Mouse (Mus musculus): ENCODE measurements around the gene Kcnk7. TPM values are rescaled to one million over a fixed set of nuclear protein-coding genes. Genes with fewer than 3 reads are reported as not detected.

Kcnk7 gene
- polyA plus RNA-seq, 1 experiment from 2014 or later, result 0.50 TPM

DNA sequence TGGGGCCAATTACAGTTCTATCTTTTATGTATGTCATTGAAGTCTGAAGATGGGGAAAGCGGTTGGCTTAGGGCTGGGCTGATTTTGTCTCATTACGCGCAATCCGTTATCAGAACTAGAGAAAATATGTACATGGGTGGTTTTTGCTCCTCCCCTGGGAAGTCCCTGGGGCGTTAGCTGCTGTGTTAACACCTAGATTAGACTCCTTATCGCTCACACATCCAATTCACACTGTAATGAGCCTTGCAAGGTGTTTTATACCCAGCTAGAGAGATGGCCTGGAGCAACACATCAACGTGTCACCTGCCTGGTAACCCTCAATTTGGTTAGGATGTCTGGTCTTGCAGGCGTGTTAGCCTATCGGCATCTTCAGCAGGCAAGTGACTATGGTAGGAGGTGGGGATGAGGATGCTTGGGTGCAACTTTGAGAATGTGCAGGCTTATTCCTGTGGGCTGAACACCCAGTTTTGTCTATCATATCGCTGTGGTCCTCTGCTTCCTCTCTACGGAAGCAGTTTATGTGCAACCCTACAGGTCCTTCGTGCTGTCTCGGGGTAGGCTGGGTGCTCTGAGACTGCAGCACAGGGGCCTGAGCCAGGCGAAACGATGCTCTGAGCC lies 22.9 kb downstream of the Kcnk7 start:
- ATAC-seq (ENCODE audit: low read depth), result no peak
- Histone ChIP-seq H3K4me1 (replicated peaks; ENCODE audit: control insufficient read depth, insufficient read depth, low read length) (peaks cover 55% of the 10 kb centered on the region), H3K36me3 (ENCODE audit: control insufficient read depth, insufficient read depth, low read length) (0 out of 2 replicates have a peak, but pooled peaks cover 2% of the 10 kb centered on the region), H3K27ac (ENCODE audit: low read length) (peak overlapping the region; percentile 66), H3K4me2 (ENCODE audit: low read depth, low read length) (peak overlapping the region; percentile 94), H3K4me3 (ENCODE audit: low read length) (peak overlapping the region; percentile 87), H3K9ac (ENCODE audit: low read length) (peak overlapping the region; percentile 57), H3K27me3 (ENCODE audit: control insufficient read depth, insufficient read depth, low read depth, low read length) (no peaks in the 10 kb centered on the region), H3K9me3 (ENCODE audit: control insufficient read depth, low read length) (no peaks in the 10 kb centered on the region)
- 63% methylated on average over 15 of the region's 15 CpGs for WGBS

- H3K27me3 ChIP-seq (ENCODE audit: control insufficient read depth, insufficient read depth, low read depth, low read length), result no peaks in the 10 kb centered on the region
- H3K9ac ChIP-seq (ENCODE audit: low read length), result peak overlapping the region; percentile 96
- peak overlapping the region; percentile 66 for H3K27ac ChIP-seq (ENCODE audit: low read length)
- ATAC-seq (ENCODE audit: low read depth), result no peak; the same call in 1 of the 2 replicates
- peak overlapping the region; percentile 94 for H3K4me2 ChIP-seq (ENCODE audit: low read depth, low read length)
- H3K9me3 ChIP-seq (ENCODE audit: control insufficient read depth, low read length), result no peaks in the 10 kb centered on the region
- WGBS, result 2% methylated on average over 14 of the region's 14 CpGs
- 0 out of 2 replicates have a peak, but pooled peaks cover 2% of the 10 kb centered on the region for H3K36me3 ChIP-seq (ENCODE audit: control insufficient read depth, insufficient read depth, low read length)
- H3K4me1 ChIP-seq (replicated peaks; ENCODE audit: control insufficient read depth, insufficient read depth, low read length), result peaks cover 55% of the 10 kb centered on the region
- H3K4me3 ChIP-seq (ENCODE audit: low read length), result peak overlapping the region; percentile 87
Measured at GRCm38 (mm10) chr19:5727701-5728100, 23.5 kb downstream of the Kcnk7 start.

- H3K9me3 ChIP-seq (ENCODE audit: control insufficient read depth, low read length), result no peaks in the 10 kb centered on the region
- peaks cover 55% of the 10 kb centered on the region for H3K4me1 ChIP-seq (replicated peaks; ENCODE audit: control insufficient read depth, insufficient read depth, low read length)
- 6% methylated on average over 37 of the region's 37 CpGs for WGBS
- H3K4me3 ChIP-seq (ENCODE audit: low read length), result peak overlapping the region; percentile 87
- peak overlapping the region; percentile 90 for H3K27ac ChIP-seq (ENCODE audit: low read length)
- H3K4me2 ChIP-seq (ENCODE audit: low read depth, low read length), result peak overlapping the region; percentile 94
- peak; percentile 13 for ATAC-seq (ENCODE audit: low read depth)
- peak overlapping the region; percentile 96 for H3K9ac ChIP-seq (ENCODE audit: low read length)
- no peaks in the 10 kb centered on the region for H3K36me3 ChIP-seq (ENCODE audit: control insufficient read depth, insufficient read depth, low read length)
- no peaks in the 10 kb centered on the region for H3K27me3 ChIP-seq (ENCODE audit: control insufficient read depth, insufficient read depth, low read depth, low read length)
Measured at GRCm38 (mm10) chr19:5728631-5729443, 24.7 kb downstream of the Kcnk7 start.

GRCm38 (mm10) chr19:5729444-5729815 lies 25.3 kb downstream of the Kcnk7 start, which contains the start of gene Fam89b:
TSS of gene Fam89b (minus strand) at chr19:5729653.
- peak within 1 kb of the TSS; percentile 90 for H3K27ac ChIP-seq (ENCODE audit: low read length)
- H3K27me3 ChIP-seq (ENCODE audit: control insufficient read depth, insufficient read depth, low read depth, low read length), result no peaks in the 10 kb centered on the region
- peak within 1 kb of the TSS; percentile 94 for H3K4me2 ChIP-seq (ENCODE audit: low read depth, low read length)
- H3K9me3 ChIP-seq (ENCODE audit: control insufficient read depth, low read length), result no peaks in the 10 kb centered on the region
- H3K9ac ChIP-seq (ENCODE audit: low read length), result peak within 1 kb of the TSS; percentile 96
- peak; percentile 82 for ATAC-seq (ENCODE audit: low read depth)
- H3K4me1 ChIP-seq (replicated peaks; ENCODE audit: control insufficient read depth, insufficient read depth, low read length), result peaks cover 51% of the 10 kb centered on the region
- no peaks in the 10 kb centered on the region for H3K36me3 ChIP-seq (ENCODE audit: control insufficient read depth, insufficient read depth, low read length)
- WGBS, result under 1% methylated on average over 31 of the region's 37 CpGs
- H3K4me3 ChIP-seq (ENCODE audit: low read length), result peak within 1 kb of the TSS; percentile 87

DNA sequence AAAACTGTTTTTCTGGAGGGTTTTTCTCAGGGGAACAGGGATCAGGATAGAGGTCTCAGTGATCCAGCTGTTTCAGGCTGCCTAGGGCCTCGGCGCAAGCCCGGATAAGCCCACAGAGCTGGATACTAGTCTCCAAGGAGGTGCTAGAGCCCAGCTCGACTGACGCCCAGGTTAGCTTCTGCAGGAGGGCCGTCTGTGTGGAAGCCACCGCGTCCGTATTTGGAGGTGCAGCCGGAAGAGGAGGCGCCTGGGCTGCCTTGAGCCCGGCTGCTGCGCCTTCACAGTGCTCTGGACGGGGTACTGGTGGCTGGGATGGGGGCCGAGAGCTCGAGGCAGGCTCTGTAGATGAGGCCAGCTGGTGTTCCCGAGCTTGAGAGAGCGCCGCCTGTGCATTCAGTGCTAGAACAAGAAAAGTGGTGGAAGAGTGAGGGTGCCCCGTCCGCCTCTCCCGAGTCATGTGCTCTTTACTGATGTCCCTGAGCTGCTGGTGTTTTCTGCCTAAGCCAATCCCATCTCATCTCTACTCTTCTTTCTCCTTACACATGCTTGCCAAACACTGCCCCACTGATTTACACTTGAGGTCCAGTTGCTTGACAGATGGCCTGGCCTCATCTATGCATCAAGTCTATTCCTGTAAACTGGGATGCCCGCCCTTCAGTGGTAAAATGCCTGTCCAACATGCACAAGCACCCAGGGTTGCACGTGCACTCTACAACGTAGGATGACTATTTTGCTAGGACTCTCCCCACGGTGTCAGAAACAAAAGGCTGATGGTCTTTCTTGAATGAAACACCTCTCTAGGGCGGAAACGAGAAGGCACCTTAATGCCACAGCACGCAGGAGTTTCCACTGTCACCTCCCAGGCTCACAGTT lies 26.4 kb downstream of the Kcnk7 start:
- 72% methylated on average over 29 of the region's 29 CpGs for WGBS
- Histone ChIP-seq H3K27me3 (ENCODE audit: control insufficient read depth, insufficient read depth, low read depth, low read length) (no peaks in the 10 kb centered on the region; the same call in 1 of the 2 replicates), H3K9me3 (ENCODE audit: control insufficient read depth, low read length) (no peaks in the 10 kb centered on the region), H3K36me3 (ENCODE audit: control insufficient read depth, insufficient read depth, low read length) (no peaks in the 10 kb centered on the region), H3K4me2 (ENCODE audit: low read depth, low read length) (peak overlapping the region; percentile 90), H3K27ac (ENCODE audit: low read length) (no peak overlapping the region), H3K9ac (ENCODE audit: low read length) (peak overlapping the region; percentile 82), H3K4me3 (ENCODE audit: low read length) (peak overlapping the region; percentile 78), H3K4me1 (replicated peaks; ENCODE audit: control insufficient read depth, insufficient read depth, low read length) (peaks cover 40% of the 10 kb centered on the region)
- ATAC-seq (ENCODE audit: low read depth), result no peak

DNA sequence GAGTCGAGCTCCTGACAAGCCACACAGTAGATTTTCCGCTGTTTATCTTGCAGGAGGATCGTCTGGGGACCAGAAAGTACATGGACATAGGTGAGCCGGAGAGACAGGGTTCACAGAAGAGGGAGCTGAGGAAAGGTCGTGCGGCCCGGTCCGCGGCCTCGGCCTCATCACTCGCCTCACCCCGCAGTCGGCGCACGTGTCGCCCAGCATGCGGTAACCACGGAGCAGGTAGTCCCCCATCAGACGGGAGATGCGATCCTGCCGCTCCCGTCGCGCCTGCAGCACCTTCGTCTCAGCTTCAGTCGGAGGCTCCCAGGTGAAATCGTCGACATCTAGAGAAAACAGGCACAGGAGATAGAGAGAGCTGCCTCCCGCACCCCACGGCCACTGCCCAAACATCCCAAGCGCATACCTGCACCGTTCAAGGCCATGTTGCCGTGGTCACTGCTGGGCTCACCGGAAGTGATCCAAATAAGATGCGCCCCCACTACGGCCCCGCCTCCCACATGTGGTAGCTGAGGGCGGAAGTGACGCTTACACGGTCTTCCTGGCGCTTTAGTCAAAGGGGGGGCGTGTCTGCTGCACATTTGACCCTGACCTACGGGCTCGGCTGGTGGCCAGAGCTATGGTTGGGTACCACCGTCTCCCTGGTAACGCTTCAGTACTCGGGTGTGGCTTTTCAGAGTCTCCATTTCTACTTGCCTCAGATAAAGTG lies 27.3 kb downstream of the Kcnk7 start:
- under 1% methylated on average over 47 of the region's 47 CpGs for WGBS

DNA sequence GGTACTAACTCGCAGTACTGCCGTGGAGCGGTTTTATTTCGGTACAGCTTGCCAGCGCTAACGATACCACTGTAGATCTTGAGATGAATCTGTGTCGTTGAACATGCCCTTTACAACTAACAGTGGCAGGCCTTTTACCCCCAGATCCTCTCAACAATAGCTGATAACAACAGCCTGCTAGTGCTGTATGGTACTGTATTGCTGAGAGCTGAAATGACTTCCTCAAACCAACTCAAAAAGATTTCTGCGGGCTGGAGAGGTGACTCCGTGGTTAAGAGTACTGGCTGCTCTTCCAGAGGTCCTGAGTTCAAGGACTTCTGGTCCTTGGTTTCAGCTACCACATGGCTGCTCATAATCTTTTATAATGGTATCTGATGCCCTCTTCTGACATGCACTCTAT lies 30.2 kb downstream of the Kcnk7 start:
- Histone ChIP-seq H3K4me1 (replicated peaks; ENCODE audit: control insufficient read depth, insufficient read depth, low read length) (peaks cover 15% of the 10 kb centered on the region), H3K36me3 (ENCODE audit: control insufficient read depth, insufficient read depth, low read length) (no peaks in the 10 kb centered on the region), H3K4me3 (ENCODE audit: low read length) (no peak overlapping the region), H3K27ac (ENCODE audit: low read length) (no peak overlapping the region), H3K9ac (ENCODE audit: low read length) (no peak overlapping the region), H3K4me2 (ENCODE audit: low read depth, low read length) (no peak overlapping the region), H3K27me3 (ENCODE audit: control insufficient read depth, insufficient read depth, low read depth, low read length) (no peaks in the 10 kb centered on the region; the same call in 1 of the 2 replicates), H3K9me3 (ENCODE audit: control insufficient read depth, low read length) (no peaks in the 10 kb centered on the region)
- WGBS, result 80% methylated on average over 9 of the region's 9 CpGs
- ATAC-seq (ENCODE audit: low read depth), result no peak

More for the DNA sequence above, 27.3 kb downstream of the Kcnk7 start:
- ATAC-seq (ENCODE audit: low read depth), result peak; percentile 84
- peak overlapping the region; percentile 90 for H3K4me2 ChIP-seq (ENCODE audit: low read depth, low read length)
- H3K9ac ChIP-seq (ENCODE audit: low read length), result peak overlapping the region; percentile 82
- H3K4me3 ChIP-seq (ENCODE audit: low read length), result peak overlapping the region; percentile 78
- no peaks in the 10 kb centered on the region for H3K36me3 ChIP-seq (ENCODE audit: control insufficient read depth, insufficient read depth, low read length)
- peak overlapping the region; percentile 38; the same call in 1 of the 2 replicates for H3K27ac ChIP-seq (ENCODE audit: low read length)
- no peaks in the 10 kb centered on the region; the same call in 1 of the 2 replicates for H3K27me3 ChIP-seq (ENCODE audit: control insufficient read depth, insufficient read depth, low read depth, low read length)
- H3K4me1 ChIP-seq (replicated peaks; ENCODE audit: control insufficient read depth, insufficient read depth, low read length), result peaks cover 35% of the 10 kb centered on the region
- no peaks in the 10 kb centered on the region for H3K9me3 ChIP-seq (ENCODE audit: control insufficient read depth, low read length)

DNA sequence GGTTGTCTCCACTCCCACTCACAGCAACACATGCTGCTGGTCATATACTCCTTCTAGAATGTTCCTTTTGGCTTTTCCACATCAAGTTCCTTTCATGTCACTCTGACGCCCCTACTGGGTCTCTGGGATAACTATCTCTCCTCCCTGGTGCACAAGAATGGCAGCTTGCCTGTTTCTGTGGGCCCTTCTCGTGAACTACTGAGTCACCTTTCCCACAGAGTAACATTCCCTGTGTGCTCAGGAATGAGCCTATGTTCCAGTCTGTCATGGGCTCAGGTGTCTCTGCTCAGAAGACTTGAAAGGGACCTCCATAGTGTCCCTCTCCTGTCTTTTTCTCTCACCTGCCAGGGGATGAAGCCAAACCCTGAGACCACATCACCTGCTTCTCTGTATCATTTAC lies 35.3 kb downstream of the Kcnk7 start:
- no peaks in the 10 kb centered on the region for H3K36me3 ChIP-seq (ENCODE audit: control insufficient read depth, insufficient read depth, low read length)
- no peaks in the 10 kb centered on the region; the same call in 1 of the 2 replicates for H3K27me3 ChIP-seq (ENCODE audit: control insufficient read depth, insufficient read depth, low read depth, low read length)
- no peak overlapping the region for H3K4me3 ChIP-seq (ENCODE audit: low read length)
- no peak for ATAC-seq (ENCODE audit: low read depth)
- H3K4me1 ChIP-seq (replicated peaks; ENCODE audit: control insufficient read depth, insufficient read depth, low read length), result peaks cover 31% of the 10 kb centered on the region
- no peak overlapping the region for H3K4me2 ChIP-seq (ENCODE audit: low read depth, low read length)
- 52% methylated on average over 2 of the region's 2 CpGs for WGBS
- no peak overlapping the region for H3K9ac ChIP-seq (ENCODE audit: low read length)
- no peaks in the 10 kb centered on the region for H3K9me3 ChIP-seq (ENCODE audit: control insufficient read depth, low read length)
- peak overlapping the region; percentile 100 for H3K27ac ChIP-seq (ENCODE audit: low read length)

All from lung, embryonic 16.5 days (tissue).